Mouse (Mus musculus): ENCODE measurements around the gene Ccdc12. TPM values are rescaled to one million over a fixed set of nuclear protein-coding genes. Genes with fewer than 3 reads are reported as not detected.

Ccdc12 gene
- polyA plus RNA-seq, 1 experiment from 2014 or later: 138 TPM

DNA sequence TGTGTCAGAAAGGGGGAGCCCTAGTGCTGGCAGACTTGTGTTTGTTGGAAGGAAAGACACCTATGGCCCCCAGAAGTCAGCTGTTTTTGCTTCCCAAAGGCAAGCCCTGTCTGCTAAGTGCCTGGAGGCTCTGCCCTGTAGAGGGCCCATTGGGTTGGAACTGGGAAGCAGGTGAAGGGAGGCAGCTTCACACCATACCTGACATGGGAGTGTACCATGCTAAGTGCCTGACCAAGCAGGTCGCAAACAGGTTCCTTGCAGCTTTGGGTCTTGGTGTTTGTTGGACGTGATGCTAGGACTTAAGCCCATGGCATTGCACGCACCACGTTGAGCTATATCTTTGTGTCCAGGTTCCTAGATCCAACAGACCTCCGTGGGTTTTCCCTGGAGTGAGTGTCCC, 40.1 kb downstream of the Ccdc12 start:
- WGBS: 86% methylated on average over 5 of the region's 5 CpGs
- no peaks in the 10 kb centered on the region for H3K9me3 ChIP-seq (ENCODE audit: control insufficient read depth, low read depth, low read length)
- H3K27me3 ChIP-seq (ENCODE audit: control insufficient read depth, insufficient read depth, low read length): no peaks in the 10 kb centered on the region
- peaks cover 3% of the 10 kb centered on the region; the same call in 1 of the 2 replicates for H3K36me3 ChIP-seq (ENCODE audit: control insufficient read depth, insufficient read depth, low read length)
- no peak overlapping the region for H3K27ac ChIP-seq (ENCODE audit: low read length)
- H3K4me2 ChIP-seq (replicated peaks; ENCODE audit: low read depth, low read length): no peak overlapping the region
- no peak overlapping the region for H3K9ac ChIP-seq (replicated peaks; ENCODE audit: low read depth, low read length)
- no peak for ATAC-seq (ENCODE audit: insufficient number of reproducible peaks, insufficient read depth, low FRiP score, low read depth)
- H3K4me3 ChIP-seq (ENCODE audit: low read depth, low read length): no peak overlapping the region
- no peaks in the 10 kb centered on the region for H3K4me1 ChIP-seq (ENCODE audit: control insufficient read depth, insufficient read depth, low read length)

DNA sequence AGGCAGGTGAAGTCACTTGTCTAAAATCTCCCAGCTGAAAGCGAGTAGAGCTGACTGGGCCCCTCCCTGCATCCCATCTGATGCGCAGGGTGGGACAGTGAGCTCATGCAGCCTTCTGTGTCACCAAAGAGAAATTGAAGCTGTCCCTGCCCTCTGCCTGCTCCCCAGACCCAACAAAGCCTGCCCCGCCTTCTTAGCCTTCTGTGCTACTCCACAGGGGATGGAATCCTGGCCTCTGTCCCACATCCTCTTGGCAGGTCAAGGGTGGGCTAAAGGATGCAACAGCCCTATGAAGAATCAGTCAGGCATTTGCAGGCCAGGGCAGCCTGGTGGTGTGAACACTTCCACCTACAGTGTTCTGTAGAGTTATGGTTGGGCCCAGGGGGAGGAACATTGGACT, 41.2 kb downstream of the Ccdc12 start:
- Histone ChIP-seq H3K36me3 (ENCODE audit: control insufficient read depth, insufficient read depth, low read length) (peaks cover 3% of the 10 kb centered on the region; the same call in 1 of the 2 replicates), H3K4me3 (ENCODE audit: low read depth, low read length) (no peak overlapping the region), H3K27me3 (ENCODE audit: control insufficient read depth, insufficient read depth, low read length) (no peaks in the 10 kb centered on the region), H3K4me2 (replicated peaks; ENCODE audit: low read depth, low read length) (no peak overlapping the region), H3K9me3 (ENCODE audit: control insufficient read depth, low read depth, low read length) (no peaks in the 10 kb centered on the region), H3K27ac (ENCODE audit: low read length) (no peak overlapping the region), H3K4me1 (ENCODE audit: control insufficient read depth, insufficient read depth, low read length) (no peaks in the 10 kb centered on the region), H3K9ac (replicated peaks; ENCODE audit: low read depth, low read length) (no peak overlapping the region)
- WGBS: 88% methylated on average over 3 of the region's 3 CpGs
- ATAC-seq (ENCODE audit: insufficient number of reproducible peaks, insufficient read depth, low FRiP score, low read depth): no peak

DNA sequence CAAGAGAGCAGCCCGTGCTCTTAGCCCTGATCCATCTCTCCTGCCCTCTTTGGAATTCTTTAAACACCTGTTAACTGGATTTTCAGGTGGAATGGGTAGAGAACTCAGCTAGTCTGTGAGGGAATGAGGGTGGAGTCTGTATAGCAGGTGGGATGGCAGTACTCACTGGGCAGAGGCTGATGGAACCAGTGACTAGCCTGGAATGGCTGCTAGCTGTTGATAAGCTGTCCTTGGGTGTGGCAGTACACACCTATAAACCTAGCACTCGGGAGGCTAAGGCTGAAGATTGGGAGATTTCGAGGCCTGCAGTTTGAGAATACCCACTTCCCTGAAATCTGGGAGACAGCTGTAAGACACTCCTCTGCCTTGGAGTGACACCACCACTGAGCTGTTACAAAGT, 43.3 kb downstream of the Ccdc12 start:
- Histone ChIP-seq H3K9me3 (ENCODE audit: control insufficient read depth, low read depth, low read length) (no peaks in the 10 kb centered on the region), H3K9ac (replicated peaks; ENCODE audit: low read depth, low read length) (no peak overlapping the region), H3K27ac (ENCODE audit: low read length) (no peak overlapping the region), H3K4me2 (replicated peaks; ENCODE audit: low read depth, low read length) (no peak overlapping the region), H3K4me1 (ENCODE audit: control insufficient read depth, insufficient read depth, low read length) (no peaks in the 10 kb centered on the region), H3K4me3 (ENCODE audit: low read depth, low read length) (no peak overlapping the region), H3K36me3 (ENCODE audit: control insufficient read depth, insufficient read depth, low read length) (no peaks in the 10 kb centered on the region; the same call in 1 of the 2 replicates), H3K27me3 (ENCODE audit: control insufficient read depth, insufficient read depth, low read length) (no peaks in the 10 kb centered on the region)
- peak; percentile 56; the same call in 1 of the 2 replicates for ATAC-seq (ENCODE audit: insufficient number of reproducible peaks, insufficient read depth, low FRiP score, low read depth)
- WGBS: 88% methylated on average over 3 of the region's 3 CpGs

DNA sequence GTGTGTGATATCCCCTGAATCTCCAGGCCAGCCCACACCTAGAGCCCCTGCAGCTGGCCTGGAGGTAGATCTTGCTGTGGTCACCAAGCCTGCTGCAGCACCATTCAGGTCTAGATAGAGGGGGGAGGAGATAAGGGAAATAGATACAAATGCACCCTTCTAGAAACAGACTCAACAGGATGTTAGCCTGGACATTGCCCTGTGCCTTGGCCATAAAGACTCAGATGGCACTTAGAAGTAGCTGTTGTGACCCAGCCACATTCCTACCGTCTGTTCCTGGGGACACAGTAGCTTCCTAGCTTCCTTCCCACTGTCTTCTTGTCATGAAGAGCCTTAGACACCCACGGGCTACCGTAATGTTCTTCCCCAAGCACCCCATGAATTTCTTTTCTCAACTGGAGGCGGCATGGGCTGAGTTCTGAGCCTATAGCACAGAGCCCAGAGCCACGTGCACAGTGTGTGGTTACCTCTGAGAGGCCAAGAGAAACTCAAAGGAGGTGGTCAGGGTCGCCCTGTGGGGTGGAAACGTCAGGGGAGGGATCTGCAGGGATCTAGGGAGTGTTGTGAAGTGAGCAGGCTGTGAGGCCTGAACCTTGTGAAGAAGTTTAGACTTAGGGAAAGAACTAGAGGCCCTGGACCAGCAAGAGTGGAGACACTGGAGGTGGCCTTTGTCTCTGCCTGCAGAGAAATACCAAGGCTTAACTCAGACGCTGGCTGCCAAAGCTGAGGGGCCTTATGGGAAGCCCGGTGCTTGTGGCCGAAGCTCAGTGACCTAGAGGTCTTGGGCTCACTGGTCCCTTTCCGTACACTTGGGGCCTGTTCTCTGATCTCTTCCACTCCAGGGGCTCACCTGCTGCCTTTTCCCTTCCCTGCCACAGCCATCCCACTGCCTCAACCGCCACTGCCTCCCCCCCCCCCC, 45.1 kb downstream of the Ccdc12 start:
- Histone ChIP-seq H3K27ac (ENCODE audit: low read length) (no peak overlapping the region), H3K4me3 (ENCODE audit: low read depth, low read length) (no peak overlapping the region), H3K9ac (replicated peaks; ENCODE audit: low read depth, low read length) (no peak overlapping the region), H3K4me1 (ENCODE audit: control insufficient read depth, insufficient read depth, low read length) (no peaks in the 10 kb centered on the region), H3K27me3 (ENCODE audit: control insufficient read depth, insufficient read depth, low read length) (no peaks in the 10 kb centered on the region), H3K9me3 (ENCODE audit: control insufficient read depth, low read depth, low read length) (no peaks in the 10 kb centered on the region), H3K36me3 (ENCODE audit: control insufficient read depth, insufficient read depth, low read length) (no peaks in the 10 kb centered on the region; the same call in 1 of the 2 replicates), H3K4me2 (replicated peaks; ENCODE audit: low read depth, low read length) (no peak overlapping the region)
- 75% methylated on average over 12 of the region's 12 CpGs for WGBS
- ATAC-seq (ENCODE audit: insufficient number of reproducible peaks, insufficient read depth, low FRiP score, low read depth): no peak

DNA sequence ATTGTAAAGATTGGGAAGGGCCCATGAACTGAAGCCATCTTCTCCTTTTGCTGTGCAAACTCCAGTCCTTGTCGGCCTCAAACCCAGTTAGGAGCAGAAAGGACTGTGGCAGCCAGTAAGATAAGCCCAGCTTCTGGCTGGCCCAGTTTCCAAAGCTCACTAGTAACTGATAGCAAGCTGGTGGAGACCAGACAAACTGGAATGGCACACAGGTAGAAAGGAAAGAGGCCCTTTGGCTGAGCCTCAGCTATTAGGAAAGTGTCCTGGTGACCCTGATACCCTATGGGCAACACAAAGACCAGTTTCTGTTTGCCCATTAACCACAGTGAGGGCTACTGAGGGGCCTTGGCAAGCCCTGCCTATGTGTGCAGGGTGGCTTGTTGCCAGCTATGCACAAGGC, 46.5 kb downstream of the Ccdc12 start:
- H3K4me2 ChIP-seq (replicated peaks; ENCODE audit: low read depth, low read length): no peak overlapping the region
- peaks cover 3% of the 10 kb centered on the region for H3K36me3 ChIP-seq (ENCODE audit: control insufficient read depth, insufficient read depth, low read length)
- no peak for ATAC-seq (ENCODE audit: insufficient number of reproducible peaks, insufficient read depth, low FRiP score, low read depth)
- WGBS: 83% methylated on average over 1 of the region's 1 CpGs
- H3K9me3 ChIP-seq (ENCODE audit: control insufficient read depth, low read depth, low read length): no peaks in the 10 kb centered on the region
- H3K9ac ChIP-seq (replicated peaks; ENCODE audit: low read depth, low read length): no peak overlapping the region
- H3K27me3 ChIP-seq (ENCODE audit: control insufficient read depth, insufficient read depth, low read length): no peaks in the 10 kb centered on the region
- no peak overlapping the region for H3K4me3 ChIP-seq (ENCODE audit: low read depth, low read length)
- no peaks in the 10 kb centered on the region for H3K4me1 ChIP-seq (ENCODE audit: control insufficient read depth, insufficient read depth, low read length)
- H3K27ac ChIP-seq (ENCODE audit: low read length): no peak overlapping the region

DNA sequence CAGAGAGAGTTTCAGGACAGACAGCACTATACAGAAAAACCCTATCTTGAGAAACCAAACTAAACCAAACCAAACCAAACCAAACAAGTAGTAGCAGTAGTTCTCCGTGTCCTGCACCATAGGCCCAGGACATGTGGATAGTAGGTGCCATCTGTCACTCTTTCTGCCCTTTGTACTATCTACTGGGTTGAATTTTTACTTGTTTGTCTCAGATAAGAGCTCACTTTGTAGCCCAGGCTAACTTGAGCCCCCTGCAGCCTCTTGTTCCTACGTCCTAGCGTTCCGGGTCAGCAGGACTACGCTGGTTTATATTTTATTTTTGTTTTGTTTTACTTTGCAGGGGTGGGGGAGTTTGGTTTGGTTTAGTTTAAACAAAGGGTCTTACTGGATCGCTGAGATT, 47.6 kb downstream of the Ccdc12 start:
- Histone ChIP-seq H3K27ac (ENCODE audit: low read length) (no peak overlapping the region), H3K4me3 (ENCODE audit: low read depth, low read length) (no peak overlapping the region), H3K4me1 (ENCODE audit: control insufficient read depth, insufficient read depth, low read length) (no peaks in the 10 kb centered on the region), H3K9me3 (ENCODE audit: control insufficient read depth, low read depth, low read length) (no peaks in the 10 kb centered on the region), H3K4me2 (replicated peaks; ENCODE audit: low read depth, low read length) (no peak overlapping the region), H3K9ac (replicated peaks; ENCODE audit: low read depth, low read length) (no peak overlapping the region), H3K36me3 (ENCODE audit: control insufficient read depth, insufficient read depth, low read length) (peaks cover 3% of the 10 kb centered on the region), H3K27me3 (ENCODE audit: control insufficient read depth, insufficient read depth, low read length) (no peaks in the 10 kb centered on the region)
- WGBS: 78% methylated on average over 6 of the region's 6 CpGs
- no peak for ATAC-seq (ENCODE audit: insufficient number of reproducible peaks, insufficient read depth, low FRiP score, low read depth)

DNA sequence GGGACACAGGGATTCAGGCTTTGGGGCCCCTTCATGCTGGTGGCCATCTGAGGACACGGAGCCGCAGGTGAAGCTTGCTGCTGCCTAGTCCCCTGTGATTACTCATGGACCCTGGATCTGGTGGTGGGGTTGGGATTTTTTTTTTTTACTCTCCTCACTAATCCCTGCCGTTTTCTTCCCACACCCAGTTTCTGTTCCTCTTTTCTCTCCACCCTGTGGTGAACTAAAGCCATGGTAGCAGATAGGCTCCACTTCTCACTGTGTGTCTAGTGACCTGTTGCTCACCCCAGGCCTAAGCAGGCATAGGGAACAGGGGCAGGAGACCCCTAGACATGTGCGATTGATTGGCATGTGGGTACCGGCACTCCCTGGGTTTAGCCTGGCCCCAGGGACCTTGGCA, 50.5 kb downstream of the Ccdc12 start:
- Histone ChIP-seq H3K27me3 (ENCODE audit: control insufficient read depth, insufficient read depth, low read length) (no peaks in the 10 kb centered on the region), H3K4me3 (ENCODE audit: low read depth, low read length) (no peak overlapping the region), H3K36me3 (ENCODE audit: control insufficient read depth, insufficient read depth, low read length) (peaks cover 6% of the 10 kb centered on the region), H3K4me1 (ENCODE audit: control insufficient read depth, insufficient read depth, low read length) (no peaks in the 10 kb centered on the region), H3K27ac (ENCODE audit: low read length) (no peak overlapping the region), H3K9ac (replicated peaks; ENCODE audit: low read depth, low read length) (no peak overlapping the region), H3K9me3 (ENCODE audit: control insufficient read depth, low read depth, low read length) (no peaks in the 10 kb centered on the region), H3K4me2 (replicated peaks; ENCODE audit: low read depth, low read length) (no peak overlapping the region)
- no peak for ATAC-seq (ENCODE audit: insufficient number of reproducible peaks, insufficient read depth, low FRiP score, low read depth)
- WGBS: 84% methylated on average over 5 of the region's 5 CpGs

DNA sequence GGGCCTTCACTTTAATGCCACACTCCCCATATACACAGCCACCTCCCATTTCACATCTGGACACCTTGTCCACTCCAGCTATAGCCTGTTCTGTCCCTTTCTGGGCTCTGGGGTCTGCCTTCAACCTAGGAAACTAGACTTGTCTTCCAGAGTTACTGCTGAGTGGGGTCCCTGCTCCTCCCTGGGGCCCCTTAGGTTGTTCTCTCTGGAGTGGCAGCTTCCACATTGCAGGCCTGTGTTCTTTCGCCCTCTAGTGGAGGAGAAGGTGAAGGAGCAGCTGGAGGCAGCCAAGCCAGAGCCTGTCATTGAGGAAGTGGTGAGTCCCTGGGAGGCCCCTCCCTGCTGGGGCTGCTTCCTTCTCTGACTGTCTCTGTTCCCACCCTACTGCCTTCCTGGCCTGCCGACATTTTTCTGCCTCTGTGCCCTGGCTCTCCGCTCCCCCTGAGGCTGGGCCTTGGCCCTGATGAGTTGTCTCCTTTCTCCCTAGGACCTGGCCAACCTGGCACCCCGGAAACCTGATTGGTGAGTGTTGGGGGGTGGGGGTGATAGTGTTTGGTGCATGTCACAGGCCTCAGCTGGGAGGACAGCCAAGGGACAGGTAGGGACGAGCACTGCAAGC, 53.4 kb downstream of the Ccdc12 start:
- H3K9me3 ChIP-seq (ENCODE audit: control insufficient read depth, low read depth, low read length): no peaks in the 10 kb centered on the region
- WGBS: 37% methylated on average over 5 of the region's 5 CpGs
- H3K4me3 ChIP-seq (ENCODE audit: low read depth, low read length): no peak overlapping the region
- no peak overlapping the region for H3K9ac ChIP-seq (replicated peaks; ENCODE audit: low read depth, low read length)
- H3K4me2 ChIP-seq (replicated peaks; ENCODE audit: low read depth, low read length): no peak overlapping the region; the same call in 1 of the 2 replicates
- peak; percentile 79 for ATAC-seq (ENCODE audit: insufficient number of reproducible peaks, insufficient read depth, low FRiP score, low read depth)
- no peaks in the 10 kb centered on the region for H3K4me1 ChIP-seq (ENCODE audit: control insufficient read depth, insufficient read depth, low read length)
- peaks cover 8% of the 10 kb centered on the region for H3K36me3 ChIP-seq (ENCODE audit: control insufficient read depth, insufficient read depth, low read length)
- H3K27ac ChIP-seq (ENCODE audit: low read length): no peak overlapping the region; the same call in 1 of the 2 replicates
- no peaks in the 10 kb centered on the region for H3K27me3 ChIP-seq (ENCODE audit: control insufficient read depth, insufficient read depth, low read length)
